Mouse (Mus musculus) kidney, adult 18-20 months (tissue): Measurements from ENCODE around the gene Gm906.
"Not testable (repeated sequence)": the region's sequence is repeated elsewhere in the genome, so short reads cannot be mapped to it uniquely, and the experiment has no call there.

Source experiments
- DNase-seq: peaks from one replicate; pipeline ENCODE4 v3.0.0; 2021

The Gm906 gene

DNA sequence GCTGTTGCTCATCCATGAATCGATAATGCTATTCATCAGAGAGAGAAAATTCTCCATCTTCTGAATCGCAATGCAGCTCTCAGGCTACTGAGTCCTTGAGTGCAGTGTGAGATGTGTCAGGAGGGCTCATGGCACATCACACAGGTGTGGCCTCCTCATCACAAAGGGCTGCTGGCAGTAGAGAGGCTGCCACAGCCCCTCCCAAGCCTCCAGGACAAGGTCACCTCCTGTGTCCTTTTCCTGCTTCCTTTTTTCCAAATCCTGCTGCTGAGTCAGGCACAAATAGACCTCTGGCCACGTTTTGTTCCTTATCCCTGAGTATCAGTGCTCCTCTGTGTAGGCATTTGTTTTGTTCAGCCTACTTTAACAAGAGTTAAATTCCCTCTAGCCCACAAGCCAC lies at the start of gene Gm906:
Gm906 (minus strand) TSS at position 101 of the 400 bp plus-strand sequence.
- DNase-seq: not testable (repeated sequence)

DNA sequence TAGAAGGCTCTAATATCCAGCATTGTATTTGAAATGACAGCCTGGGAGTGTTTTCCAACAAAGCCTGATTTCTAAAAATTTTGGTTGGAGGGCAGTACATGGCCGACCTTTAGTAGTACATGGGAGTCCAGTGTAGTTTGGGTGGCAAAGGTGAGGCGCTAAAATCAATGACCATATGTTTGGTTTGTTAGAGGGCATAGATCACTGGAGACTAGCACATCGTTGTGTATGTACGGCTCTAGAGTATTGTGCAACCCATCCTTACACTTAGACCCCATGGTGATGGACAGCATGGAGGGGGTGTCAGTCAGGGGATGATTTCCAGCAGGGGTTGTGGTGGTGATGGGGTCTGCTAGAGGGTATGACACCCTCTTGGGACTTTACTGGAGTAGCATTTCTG lies 33.2 kb upstream of the Gm906 start:
- DNase-seq: not testable (repeated sequence)

DNA sequence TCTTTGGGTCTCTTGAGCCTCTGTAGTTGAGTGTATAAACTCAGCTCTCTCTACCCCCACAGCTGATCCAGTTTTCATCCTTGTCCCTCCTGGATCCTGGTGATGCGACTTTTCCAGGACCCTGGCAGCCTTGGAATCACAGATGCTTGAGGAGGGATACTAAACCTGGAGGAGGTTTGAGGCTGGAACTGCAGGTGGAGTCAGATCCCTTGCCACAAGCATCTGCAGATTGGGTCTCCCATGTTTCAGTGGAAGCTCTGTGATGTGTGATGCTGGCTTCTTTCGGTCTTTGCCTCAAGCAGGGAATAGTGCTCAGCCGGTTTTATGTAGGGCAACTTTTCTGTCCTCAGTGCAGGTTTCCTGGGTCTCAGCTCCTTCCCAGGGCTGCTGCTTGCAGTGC lies 13.6 kb downstream of the Gm906 start:
- DNase-seq: no peak

DNA sequence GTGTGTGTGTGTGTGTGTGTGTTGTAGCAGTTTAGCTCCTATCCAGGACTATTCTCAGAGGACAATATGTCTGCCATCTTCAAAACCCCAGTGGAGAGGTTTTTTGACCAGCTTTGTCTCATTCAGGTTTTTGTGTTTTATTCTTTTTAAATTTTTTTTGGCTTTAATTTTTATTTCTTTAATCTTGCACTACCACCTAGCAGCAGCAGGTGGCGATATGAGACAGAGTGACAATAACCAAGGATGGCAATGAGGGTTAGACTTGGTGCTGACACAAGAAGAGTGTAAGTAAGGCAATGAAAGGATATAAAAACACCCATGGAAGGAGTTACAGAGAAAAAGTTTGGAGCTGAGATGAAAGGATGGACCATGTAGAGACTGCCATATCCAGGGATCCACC lies 38.3 kb downstream of the Gm906 start:
- peak; percentile 23 for DNase-seq

DNA sequence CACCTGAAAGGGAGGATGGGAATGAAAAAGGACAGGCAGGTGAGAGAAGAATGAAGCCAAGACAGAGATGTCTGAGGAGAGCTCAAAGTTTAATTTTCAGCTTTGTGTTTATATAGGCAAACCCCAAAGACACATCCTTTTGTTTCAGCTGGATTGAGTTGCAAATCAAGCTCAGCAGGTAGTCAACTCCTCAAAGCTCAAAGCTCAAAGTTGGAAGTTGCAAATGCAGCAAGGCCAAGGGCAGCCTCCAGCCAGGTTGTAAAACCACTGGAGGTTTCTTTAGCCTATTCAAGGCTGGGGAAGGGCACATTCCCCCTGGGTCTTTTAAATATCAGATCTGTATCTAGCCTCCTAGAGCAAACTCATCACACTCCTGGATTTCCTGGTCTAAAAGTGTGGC lies 39.9 kb downstream of the Gm906 start:
- DNase-seq: not testable (repeated sequence)

DNA sequence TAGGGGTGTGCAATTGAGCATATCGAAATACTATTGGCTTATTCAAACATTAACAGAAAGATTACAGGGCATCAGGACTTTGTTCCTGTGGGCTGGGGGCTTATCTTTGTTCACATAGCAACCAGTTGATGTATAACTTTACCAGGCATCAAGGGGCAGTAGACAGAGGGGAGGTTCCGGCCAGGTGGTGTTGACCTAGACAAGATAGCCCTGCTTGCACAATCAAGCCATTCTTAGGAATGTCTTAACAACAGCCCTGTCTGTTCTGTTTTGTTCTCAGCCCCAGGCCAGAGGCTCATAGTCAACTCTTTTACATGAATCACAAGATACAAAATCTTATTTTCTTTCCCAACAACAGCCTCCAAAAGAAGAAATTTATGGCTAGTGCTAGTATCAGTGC lies 40.5 kb downstream of the Gm906 start:
- DNase-seq: not testable (repeated sequence)

DNA sequence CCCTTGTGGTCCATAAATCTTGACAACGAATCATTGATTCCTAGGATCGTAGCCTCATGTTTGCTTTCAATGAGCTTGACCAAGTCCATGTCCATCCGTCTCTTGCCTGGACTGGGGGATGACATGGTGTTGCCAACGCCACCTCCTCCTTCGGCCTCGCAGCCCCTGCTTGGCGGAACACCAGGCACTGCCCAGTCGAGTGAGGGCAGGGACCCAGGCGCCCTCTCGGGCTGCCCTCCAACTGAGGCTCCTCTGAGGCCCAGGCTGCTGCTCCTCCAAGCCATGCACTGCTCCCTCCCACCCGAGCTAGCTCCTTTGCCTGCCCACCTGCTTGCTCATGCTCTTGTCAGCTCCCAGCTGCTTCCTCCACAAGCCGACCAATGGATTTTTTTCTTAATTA lies 42.1 kb downstream of the Gm906 start:
- DNase-seq: no peak

DNA sequence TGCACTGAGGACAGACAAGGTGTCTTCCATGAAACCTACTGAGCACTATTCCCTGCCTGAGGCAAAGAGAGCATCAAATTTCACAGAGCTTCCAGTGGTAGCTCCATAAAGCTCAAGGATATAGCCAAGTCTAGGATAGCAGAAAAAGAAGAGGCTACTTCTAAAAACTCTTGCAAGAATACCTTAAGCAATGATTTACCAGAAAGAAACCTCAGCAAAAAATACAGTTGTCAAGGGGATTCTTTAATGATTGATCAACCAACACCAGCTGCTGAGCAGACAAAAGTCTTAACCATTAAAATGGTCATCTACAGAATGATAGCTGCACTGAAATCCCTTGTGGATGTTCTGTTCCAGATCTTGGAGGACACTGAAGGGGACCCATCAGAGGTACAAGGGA lies 53.3 kb downstream of the Gm906 start:
- DNase-seq: not testable (repeated sequence)
